Mouse (Mus musculus) cerebellum, postnatal 25 days (tissue): ENCODE results near the gene Golga4.

Source experiments
- DNase-seq, 2 experiments: peaks; one replicate each; pipeline ENCODE4 v3.0.0; 2021; ENCODE audit warnings: mixed read lengths in 2 of 2

Gene Golga4

DNA sequence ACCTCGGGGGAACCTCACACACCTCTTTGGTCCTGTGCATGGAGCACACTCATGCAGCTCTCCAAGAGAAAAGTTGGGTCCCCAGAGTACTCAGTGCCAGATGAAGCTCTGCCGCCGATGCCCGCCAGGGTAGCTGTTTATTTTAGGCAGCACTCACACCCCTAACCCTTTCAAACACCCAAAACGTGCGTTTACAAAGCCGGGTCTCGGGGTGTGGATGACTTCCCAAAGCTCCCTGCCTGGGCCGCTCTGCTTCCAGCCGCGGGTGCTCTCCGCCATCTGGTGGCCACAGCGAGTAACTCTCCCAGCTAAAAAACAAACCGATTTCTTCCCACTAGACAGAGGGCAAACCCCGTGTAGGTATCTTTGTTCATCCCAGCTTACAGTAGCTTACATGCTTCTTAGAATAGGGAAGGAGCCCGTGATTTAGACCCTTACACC lies 16.5 kb upstream of the Golga4 start:
- peak; percentile 87 to 88 for DNase-seq

DNA sequence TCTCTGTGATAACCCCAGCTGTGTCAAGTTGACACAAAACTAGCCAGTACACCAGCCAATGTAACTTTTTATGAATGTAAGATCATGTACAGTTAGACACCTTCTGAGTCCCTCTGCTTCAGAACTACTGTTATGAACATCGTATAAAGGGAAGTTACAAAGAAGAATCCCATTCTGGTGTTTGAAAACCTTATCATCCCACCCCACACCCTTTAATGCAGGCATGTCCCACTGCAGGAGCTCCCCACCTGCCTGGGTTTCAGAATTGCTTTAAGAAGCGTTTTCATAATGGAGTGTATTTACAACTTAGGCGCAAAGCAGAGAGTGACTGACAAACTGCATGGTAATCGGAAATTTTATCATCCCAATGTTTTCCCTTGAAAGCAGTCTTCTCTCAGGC lies 14.9 kb upstream of the Golga4 start:
- no peak for DNase-seq

DNA sequence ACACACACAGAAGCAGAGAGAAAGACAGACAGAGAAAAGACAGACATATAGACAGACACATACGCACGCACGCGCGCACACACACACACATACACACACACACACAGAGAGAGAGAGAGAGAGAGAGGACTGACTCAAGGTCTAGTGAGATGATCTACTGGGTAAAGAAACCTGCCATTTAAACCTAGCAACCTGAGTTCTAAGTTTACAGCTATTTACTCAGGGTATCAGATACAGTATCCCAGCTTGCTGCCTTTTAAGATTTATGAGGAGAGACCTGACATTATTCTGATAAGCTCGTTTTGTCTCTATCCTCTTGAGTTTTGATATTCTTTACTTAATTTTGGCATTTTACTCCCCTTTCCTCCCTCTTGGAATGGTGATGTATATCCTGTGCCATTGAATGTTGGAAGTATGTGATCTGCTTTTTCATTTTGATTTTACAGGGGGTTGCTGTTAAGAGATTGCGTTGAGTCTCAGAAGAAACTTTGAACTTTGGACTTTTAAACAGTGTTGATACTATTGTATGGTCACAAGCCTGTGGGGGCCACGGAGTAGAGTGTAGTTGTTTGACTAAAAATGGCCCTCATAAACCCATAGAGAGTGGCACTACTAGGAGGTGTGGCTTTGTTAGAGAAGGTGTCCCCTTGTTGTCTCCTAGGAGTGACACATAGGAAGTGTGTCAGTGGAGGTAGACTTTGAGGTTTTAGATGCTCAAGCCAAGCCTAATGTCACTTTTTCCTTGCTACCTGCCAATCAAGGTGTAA lies 13.0 kb upstream of the Golga4 start:
- no peak for DNase-seq

DNA sequence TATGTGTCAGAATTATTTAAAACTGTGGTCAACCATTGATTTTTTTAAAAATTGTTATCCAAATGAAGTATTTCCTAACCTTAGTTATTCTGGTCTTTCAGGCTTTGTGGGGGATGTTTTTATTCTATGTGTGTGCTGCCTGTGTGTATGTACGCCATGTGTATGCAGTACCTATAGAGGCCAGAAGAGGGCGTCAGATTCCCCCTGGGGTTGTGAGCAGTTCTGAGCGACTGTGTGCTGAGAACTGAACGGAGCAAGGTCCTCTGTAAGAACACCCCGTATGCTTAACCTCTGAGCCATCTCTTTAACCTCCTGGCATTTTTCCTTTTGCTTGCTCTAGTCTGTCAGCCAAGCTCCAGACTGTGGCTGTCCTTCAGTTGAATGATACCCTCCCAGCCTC lies 12.0 kb upstream of the Golga4 start:
- no peak for DNase-seq

DNA sequence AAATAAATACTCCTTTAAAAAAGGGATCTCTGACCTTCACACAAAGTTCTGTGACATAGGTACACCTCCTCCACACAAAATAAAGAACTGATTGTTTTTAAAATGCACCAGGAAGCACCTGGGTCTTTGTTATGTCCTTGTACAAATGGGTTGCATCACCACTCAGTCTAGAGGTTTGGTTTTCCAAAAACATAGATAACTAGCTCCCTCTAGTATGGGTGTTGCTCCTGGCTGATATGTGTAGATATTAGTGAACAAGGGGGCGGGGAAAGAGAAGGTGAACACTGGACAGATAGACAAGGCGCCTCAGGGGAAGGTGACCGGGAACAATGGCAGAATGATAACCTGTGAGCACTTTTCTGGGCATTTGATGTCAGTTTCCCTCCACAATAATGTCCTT lies 10.1 kb upstream of the Golga4 start:
- no peak for DNase-seq

DNA sequence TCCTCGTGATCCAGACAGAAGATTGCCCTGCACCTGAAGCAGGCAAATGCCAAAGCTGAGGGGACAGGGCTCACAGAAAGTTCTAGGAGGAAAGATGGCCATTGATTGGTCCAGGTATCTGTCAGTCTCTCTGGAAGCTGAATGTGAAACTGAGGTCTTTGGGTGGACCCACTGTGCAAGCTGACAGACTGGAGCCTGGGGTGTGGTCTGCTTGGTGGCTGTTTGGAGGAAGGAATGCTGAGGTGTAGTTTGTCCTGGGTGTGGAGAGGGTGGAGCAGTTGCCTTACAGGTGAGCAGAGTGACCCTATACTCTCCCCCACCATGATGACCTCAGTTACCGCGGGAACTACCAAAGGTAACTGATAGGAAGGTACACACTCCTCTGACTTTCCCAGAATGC lies 9.1 kb upstream of the Golga4 start:
- DNase-seq: no peak

DNA sequence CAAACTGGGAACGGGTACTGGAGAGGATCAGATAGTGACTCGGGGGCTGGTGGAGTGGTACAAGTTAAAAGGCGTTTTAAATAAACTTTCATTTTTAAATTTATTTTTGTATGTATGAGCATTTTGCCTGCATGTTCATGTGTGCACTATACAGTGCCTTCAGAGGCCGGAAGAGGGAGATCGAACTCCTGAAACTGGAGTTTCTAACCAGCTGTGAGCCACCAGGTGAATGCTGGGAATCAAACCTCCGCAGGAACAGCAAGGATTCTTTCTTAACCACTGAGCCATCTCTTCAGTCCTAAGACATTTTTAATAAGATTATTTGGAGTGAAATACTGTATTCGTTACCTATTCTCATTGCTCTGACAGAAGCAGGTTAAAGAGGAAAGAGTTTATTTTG lies 8.0 kb upstream of the Golga4 start:
- no peak for DNase-seq

DNA sequence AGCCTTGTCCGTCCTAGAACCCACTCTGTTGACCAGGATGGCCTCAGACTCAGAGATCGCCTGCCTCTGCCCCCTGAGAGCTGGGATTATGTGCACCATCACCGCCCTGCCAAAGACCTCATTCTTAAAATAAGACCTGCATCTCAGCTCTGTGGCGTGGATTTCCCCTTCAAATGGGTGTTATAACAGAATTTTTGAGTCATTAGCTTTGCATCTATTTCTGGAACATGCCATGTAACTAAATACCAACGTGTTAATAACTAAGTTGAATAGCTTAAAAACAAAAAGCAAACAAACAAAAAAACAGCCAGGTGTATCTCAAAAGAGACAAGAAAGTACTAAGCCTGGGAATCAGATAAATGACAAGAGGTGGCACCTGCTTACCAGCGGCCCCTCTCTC lies 5.1 kb upstream of the Golga4 start:
- DNase-seq: no peak

DNA sequence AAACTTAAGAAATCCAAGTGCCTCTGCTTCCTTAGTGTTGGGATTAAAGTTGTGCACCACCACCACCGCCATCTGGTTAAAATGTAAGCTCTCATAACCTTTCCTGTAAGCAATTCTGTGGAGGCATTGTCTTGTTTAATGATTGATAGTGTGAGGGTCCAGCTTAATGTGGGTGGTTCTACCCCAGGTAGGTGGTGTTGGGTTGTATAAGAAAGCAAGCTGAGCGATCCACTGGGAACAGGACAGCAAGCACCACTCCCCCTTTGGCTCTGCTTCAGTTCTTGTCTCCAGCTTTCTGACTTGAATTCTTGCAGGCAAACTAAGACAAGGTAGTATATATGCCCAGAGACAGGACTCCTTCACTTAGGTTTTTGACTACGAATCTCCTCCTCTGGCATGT lies 1.4 kb upstream of the Golga4 start:
- no peak for DNase-seq

DNA sequence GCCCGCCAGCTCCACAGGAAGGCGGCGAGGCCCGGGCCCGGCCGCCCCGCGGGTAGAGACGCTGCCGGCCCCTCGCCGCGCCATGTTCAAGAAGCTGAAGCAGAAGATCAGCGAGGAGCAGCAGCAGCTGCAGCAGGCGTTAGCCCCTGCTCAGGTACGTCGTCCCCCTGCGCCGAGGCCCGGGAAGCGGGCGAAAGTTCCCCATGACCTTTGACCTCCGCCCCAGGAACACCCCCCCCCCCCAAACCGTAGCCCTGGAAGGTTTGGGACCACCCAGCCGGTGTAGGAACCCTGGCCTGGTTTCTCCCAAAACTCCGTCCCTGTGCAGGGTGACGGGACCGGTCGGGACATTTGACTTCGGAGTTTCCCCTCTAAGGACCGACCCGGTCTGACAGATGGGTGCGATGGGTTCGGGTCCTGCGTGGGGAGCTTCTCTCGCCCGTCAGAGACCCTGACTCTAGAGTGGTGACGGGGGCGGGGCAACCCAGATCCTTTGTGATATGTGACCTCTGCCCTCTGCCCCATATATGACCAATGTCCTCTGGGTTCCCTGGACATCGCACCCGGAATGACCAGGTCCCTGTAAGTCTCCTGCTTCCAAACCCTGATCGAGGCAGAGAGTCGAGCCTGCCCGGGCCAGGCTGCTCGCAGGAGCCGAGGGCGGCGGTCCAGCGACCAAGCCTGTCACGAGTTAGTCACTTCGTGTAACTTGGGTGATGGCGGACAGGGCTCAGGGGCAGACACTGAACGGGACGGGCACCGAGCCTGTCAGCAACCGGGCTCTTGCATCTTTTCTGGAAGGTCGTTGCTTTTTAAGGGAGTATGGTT lies 551 bp downstream of the Golga4 start:
- peak; percentile 32 to 51 for DNase-seq

DNA sequence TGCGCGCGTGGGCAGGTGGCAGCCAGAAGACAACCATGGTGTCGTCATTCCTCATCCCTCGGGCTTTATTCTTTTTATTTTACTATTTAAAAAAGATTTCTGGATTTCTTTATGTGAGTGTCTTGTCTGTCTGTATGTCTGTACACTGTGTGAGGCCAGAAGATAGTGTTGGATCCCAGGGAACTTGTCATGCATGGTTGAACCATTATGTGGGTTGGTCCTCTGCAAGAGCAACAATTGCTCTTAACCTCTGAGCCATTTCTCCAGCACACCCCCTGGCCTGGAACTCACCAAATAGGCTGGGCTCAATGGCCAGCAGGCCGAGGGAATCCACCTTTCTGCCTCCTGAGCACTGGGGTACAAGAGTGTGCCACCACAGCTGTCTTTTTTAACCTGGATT lies 1.5 kb downstream of the Golga4 start:
- no peak for DNase-seq

DNA sequence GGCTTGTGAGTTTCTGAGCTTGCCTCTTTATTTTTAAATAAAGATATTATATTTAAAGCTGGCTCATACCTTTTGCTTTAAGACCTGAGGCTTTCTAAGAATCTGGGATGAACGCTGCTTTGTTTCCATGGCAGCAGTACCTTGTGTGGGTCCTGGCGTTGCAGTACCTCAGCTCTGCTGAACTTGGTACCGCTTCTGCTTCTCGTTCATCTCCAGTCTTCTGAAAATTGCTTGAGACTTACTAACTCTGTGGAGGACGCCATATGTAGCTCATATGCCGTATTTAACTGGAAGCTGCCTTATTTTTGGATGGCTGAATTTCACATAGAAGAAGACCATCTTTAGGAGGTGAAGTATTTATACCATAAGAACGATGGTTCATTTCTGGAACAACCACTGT lies 2.5 kb downstream of the Golga4 start:
- no peak for DNase-seq

DNA sequence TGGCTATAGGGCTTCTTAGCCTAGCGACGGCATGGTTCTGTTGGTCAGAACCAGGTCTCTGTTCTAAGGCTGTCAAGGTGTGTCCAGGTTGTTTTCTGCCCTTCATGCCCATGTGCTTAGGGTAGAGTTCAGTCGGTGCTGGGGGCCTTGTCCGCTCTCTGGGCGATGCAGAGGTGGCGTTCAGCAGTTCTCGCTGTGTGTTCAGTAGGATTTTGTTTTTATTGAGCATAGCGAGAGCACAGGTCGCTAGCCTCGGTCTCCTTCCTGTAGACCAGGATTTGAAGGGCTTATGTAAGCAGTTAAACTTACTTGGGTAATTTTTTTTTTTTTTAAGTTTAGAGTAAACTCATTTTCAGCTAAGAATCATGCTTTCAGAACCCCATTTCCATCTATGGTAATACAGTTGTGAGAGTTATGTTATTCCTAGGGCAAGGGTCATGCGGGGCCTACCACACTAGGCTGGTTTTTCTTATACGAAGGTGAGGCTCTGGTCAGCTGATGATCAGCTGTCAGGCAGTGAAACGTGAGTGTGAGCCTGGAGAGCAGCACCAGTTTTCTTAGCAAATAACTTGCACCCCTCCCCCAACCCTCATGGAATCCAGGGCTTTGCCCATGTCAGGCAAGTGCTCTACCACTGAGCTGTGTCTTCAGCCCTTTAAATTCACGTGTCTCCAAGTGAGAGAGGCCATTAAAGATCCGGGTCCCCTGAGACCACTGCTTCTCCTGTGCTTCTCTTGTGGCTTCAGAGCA lies 5.0 kb downstream of the Golga4 start:
- DNase-seq: no peak

DNA sequence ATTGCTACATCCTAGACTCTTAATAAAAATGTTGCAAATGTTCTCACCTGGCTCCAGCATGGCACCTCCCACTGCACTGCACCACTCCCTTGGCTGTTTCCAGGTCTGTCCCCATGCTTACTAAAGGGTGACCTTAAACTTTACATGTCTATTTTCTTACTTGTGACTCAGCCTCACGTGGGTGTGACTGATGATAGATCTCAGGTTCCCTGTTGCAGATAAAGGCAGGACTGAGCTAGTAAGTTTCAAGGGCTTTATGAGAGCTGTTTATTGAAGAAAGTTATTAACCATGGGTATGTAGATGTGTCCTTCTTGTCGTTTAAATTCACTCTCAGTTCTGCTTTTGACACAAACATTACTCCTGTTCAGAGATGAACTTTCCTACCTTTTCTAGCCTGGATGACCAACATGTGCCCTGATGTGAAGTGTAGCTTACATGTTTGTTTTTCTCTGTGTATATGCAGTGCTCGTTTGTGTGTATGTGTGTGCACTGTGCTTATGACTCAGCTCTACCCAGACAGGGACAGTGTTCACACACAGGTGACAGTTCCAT lies 6.7 kb downstream of the Golga4 start:
- no peak for DNase-seq

DNA sequence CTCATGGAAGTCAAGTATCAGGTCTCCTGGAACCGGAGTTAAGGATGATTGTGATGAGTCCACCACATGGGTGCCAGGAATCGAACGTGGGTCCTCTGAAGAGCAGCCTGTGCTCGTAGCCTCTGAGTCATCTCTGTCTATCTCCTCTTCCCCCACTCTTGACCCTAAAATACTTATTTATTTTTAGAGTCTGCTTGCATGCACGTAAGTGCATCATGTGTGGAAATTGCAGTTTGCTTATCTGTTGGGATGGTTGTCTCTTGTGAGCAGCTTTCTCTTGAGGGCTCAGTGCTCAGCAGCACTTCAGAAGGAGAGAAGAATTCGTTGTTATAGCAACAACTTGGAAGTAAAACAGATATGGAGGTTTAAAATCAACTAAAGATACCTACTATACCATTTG lies 9.4 kb downstream of the Golga4 start:
- no peak for DNase-seq

DNA sequence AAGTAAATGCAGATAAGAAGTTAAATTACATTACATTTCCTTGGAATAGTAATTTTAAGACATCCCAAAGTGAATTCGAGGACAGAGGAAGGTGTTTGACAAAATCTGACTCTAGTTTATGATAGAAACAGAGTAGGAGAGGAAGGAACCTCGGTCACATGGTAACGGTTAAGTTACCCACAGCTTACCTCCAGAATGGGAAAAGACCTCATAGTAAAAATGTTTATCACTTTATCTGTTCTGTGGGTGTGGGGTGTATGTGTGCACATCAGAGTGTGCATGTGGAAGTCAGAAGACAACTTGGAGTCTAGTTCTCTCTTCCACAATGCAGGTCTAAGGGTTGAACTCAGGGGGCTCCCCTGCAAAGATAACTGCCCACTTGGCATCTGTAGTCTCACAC lies 10.1 kb downstream of the Golga4 start:
- no peak for DNase-seq

DNA sequence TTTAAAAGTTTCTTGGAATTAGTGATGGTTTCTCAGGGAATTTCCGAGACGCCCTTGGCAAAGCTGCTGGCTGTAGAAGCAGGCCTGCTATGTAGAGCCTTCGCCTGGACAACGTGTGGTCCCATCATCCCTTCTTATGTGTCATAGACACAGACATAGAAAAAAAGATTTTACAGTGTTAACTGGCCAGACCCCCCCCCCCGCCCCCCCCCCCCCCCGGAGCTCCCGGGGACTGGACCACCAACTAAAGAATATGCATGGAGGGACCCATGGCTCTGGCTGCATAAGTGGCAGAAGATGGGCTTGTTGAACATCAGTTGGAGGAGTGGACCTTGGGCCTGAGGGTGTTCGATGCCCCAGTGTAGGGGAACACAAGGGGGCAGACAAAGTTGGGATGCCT lies 11.6 kb downstream of the Golga4 start:
- DNase-seq: no peak

DNA sequence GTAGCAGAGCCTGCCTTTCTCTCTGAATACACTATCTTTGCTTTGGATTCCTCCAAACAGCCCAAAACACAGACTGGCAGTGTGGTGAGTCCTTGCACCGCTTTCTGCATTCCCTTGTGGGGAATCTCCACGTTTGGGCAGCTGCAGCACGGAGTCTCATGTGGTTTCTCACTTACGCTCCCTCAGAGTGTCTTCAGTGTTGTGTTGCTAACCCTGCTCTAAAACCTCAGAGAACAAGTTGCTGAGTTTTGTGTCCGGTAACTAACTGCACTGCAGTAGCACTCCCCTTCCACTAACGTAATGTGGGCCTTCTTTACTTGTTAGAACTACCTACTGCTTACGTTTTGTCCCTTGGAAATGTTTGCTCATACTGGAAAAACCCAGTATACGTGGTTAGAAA lies 13.0 kb downstream of the Golga4 start:
- no peak for DNase-seq

DNA sequence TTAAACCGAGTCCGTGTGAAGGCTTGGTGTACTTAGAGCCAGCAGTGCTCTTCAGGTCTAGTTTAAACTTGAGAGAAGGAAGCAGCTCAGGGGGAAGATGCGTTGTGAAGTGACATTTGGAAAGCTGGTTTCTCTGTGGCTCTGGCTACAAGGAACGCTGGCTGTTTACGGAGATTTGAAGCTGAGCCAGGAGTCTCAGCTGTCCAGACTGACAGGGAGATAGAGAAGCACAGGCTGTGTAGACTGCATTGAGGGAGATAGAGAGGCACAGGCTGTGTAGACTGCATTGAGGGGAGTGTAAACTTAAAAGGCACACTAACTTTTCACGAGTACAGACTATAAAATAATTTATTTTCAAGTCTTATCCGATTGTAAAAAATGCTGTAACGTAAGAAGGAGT lies 13.9 kb downstream of the Golga4 start:
- peak; percentile 36 to 53 for DNase-seq

DNA sequence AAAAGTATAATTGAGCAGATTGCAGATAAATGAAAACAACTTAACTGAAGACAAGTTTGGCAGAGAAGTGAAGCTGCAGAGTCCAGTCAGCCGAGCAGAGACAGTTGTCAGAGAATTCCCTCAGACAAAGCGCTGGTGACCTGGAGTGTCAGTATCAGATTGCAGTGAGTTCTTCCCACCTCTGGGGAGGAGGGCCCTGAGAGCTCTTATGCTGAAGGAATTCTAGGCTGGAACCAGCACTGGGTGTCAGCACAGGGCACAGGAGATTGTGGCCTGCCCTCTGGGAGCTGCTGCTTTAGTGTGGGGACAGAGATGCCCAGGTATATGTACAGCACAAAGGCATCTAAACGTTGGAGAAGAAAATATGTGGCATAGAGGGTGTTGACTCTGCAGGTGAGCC lies 14.8 kb downstream of the Golga4 start:
- no peak for DNase-seq

DNA sequence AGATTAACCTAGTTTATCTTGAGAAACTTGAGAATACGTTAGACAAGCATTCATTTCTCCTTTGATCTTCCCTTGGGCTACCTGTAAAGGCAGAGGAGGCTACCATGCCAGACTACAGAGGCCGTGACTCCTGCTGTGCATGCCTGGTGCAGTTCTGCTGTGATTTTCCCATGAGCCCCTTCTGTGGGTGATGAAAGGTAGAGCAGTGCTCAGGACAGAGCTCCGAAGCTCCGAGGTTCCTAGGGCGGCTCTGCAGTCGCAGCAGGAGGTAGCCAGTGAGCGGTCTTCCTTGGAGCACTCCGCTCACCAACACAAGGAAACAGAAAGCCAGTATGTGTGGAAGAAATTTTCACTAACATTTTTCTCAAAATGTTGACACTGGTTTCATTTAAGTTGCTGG lies 15.6 kb downstream of the Golga4 start:
- no peak for DNase-seq

DNA sequence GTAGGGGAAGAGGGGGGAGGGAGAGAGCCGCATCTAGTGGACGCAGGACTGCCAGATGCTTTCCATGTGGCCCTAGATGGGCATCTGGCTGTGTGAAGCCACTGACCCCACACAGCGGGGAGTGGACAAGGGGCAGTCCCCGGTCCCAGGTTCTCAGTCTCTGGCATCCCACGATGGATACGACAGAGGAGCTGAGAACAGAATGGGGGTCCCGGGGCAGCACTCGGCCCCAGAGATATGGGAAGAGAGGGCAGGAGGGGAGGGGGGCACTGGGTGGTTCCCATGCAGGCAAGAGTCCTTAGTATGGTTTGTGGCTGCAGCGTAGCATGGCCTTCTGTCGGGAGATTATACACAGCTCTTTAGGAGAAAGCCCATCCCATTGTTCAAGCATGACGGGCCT lies 17.7 kb downstream of the Golga4 start:
- no peak for DNase-seq

DNA sequence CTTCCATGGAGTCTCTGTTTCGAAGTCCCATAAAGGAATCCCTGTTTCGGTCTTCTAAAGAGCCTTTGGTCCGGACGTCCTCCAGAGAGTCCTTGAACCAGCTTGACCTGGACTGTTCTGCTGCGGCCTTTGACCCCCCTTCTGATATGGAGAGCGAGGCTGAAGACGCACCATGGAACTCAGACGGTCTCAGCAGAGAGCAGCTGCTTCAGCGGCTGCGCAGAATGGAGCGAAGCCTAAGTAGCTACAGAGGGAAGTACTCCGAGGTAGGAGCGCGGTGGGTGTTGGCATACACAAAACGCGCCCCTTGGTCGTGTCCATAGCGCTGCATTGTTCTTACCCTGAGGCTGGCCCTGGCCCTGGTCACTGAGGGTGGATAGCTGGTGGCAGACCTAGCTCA lies 21.0 kb downstream of the Golga4 start:
- no peak for DNase-seq
